Mouse (Mus musculus): ENCODE measurements around the gene Prkar1b. TPM values are rescaled to one million over a fixed set of nuclear protein-coding genes. Genes with fewer than 3 reads are reported as not detected.

Prkar1b gene
- polyA plus RNA-seq, 1 experiment from 2014 or later = 196 TPM

DNA sequence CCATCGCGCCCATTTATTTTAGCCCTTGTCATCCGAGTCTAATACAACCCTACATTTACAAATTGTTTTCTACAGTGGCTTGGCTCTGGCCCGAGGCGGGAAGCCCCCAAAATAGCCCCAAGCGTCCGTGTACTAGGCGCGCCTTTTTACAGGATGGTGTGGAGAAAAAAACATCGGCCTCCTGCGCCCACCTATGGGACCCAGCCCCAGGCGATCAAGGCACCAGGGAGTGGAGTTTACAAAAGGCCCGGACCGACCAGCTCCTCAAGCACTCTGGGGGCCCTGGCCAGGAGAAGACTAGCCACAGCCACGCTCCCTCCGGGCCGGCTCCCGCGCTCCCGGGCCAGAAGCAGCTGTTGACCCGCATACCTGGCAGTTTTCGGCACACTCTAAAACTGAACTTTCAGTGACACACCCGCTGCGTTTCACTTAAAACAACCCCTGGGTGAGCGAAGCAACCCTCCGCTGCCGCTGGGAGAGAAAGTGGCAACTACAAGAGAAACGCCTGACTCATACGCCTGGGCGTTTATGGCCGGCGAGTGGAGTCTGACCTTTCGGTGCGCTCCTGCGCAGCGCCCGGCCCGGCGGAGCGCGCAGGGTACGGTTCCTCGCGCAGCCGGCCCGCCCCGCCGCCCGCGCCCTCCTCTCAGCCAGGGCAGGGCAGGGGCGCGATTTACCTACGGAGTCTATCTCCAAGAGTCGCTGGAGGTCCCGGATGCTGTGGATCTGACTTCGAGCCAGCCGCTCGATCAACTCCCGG, 157.0 kb downstream of the Prkar1b start:
- 2% methylated on average over 59 of the region's 59 CpGs for WGBS
- peak overlapping the region; percentile 90 for H3K9ac ChIP-seq
- no peak overlapping the region for H3K27ac ChIP-seq (replicated peaks)
- peak overlapping the region; percentile 96 for H3K4me2 ChIP-seq
- H3K27me3 ChIP-seq = peaks cover 52% of the 10 kb centered on the region
- H3K36me3 ChIP-seq = peaks cover 5% of the 10 kb centered on the region
- peaks cover 77% of the 10 kb centered on the region for H3K4me1 ChIP-seq (replicated peaks)
- ATAC-seq (ENCODE audit: low read depth) = no peak
- no peaks in the 10 kb centered on the region for H3K9me3 ChIP-seq
- peak overlapping the region; percentile 77 for H3K4me3 ChIP-seq

DNA sequence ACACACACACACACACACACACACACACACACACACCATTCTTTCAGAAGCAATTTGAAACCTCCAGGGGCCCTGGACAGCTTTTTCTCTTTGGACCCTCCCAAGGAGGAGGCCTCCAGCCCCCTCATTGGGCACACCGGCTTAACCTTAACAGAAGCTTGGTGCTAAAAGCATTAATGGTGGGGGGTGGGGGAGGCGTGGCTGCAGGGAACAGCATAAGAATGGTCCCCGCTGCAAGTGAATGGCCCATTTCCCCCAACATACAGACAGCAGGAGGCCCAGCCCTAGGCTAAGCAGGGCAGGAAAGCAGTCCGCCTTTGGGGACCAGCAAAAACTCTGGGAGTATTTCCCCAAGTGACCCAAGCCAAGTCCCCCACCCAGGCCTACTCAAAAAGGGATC, 158.1 kb downstream of the Prkar1b start:
- H3K27ac ChIP-seq (replicated peaks) = no peak overlapping the region
- no peak for ATAC-seq (ENCODE audit: low read depth)
- H3K36me3 ChIP-seq = peaks cover 14% of the 10 kb centered on the region
- H3K4me3 ChIP-seq = no peak overlapping the region
- no peaks in the 10 kb centered on the region for H3K9me3 ChIP-seq
- no peak overlapping the region for H3K4me2 ChIP-seq
- H3K27me3 ChIP-seq = peaks cover 49% of the 10 kb centered on the region
- WGBS = 20% methylated on average over 4 of the region's 4 CpGs
- no peak overlapping the region for H3K9ac ChIP-seq
- H3K4me1 ChIP-seq (replicated peaks) = peaks cover 69% of the 10 kb centered on the region

DNA sequence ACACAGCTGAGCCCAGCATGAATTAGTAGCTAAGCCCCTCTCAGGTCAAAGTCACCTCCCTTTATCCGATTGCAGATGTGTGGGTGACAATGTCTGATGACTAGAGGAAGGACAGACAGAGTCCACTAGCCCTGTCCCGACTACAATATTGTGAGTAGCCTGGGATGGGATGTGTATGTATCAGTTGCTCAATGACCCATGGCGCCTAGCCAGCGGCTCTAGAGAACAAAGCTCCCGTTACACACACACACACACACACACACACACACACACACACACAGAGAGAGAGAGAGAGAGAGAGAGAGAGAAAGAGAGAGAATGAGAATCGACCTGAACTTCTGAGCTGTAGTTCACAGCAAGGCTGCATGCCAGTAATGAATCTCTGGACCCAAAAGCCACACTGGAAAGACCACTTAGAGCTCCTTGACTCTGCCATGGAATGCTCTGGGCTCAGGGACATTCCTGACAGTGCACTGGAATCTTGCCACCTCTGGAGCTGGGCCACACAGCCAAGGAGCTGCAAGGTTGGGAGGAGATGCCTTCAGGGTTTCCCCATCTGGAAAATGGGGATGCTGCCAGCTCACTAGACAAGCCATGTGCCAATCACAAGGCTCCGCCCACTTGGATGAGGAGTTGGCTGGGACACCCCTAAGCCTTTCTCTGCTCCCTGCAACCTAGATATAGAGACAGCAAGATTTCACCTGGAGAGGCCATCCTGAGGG, 159.0 kb downstream of the Prkar1b start:
- ATAC-seq (ENCODE audit: low read depth) = no peak
- H3K27ac ChIP-seq (replicated peaks) = no peak overlapping the region
- no peak overlapping the region for H3K4me3 ChIP-seq
- H3K9ac ChIP-seq = no peak overlapping the region
- peaks cover 40% of the 10 kb centered on the region for H3K27me3 ChIP-seq
- H3K36me3 ChIP-seq = peaks cover 22% of the 10 kb centered on the region
- no peak overlapping the region for H3K4me2 ChIP-seq
- H3K4me1 ChIP-seq (replicated peaks) = peaks cover 60% of the 10 kb centered on the region
- H3K9me3 ChIP-seq = no peaks in the 10 kb centered on the region
- WGBS = 63% methylated on average over 7 of the region's 7 CpGs

DNA sequence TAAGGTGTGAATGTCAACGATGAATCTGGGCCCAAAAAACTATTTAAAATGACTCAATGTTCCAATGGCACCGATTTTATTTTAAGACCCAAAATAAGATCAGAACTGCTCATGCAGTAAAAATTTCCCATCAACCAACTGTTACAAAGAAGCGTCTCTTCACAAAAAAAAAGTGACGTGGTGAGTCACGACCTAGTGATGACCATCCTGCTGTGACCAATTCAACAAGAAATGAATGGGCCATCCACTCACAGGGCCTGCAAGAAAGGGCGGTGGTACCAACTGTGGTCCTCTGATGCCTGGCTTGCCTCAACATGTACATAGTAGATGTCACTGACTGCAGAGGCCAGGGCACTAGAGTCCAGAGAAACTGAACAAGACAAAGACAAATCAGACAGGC, 160.2 kb downstream of the Prkar1b start:
- Histone ChIP-seq H3K27ac (replicated peaks) (no peak overlapping the region), H3K36me3 (peaks cover 31% of the 10 kb centered on the region), H3K9ac (no peak overlapping the region), H3K27me3 (peaks cover 40% of the 10 kb centered on the region), H3K4me2 (no peak overlapping the region), H3K4me1 (replicated peaks) (peaks cover 57% of the 10 kb centered on the region), H3K9me3 (no peaks in the 10 kb centered on the region), H3K4me3 (no peak overlapping the region)
- ATAC-seq (ENCODE audit: low read depth) = no peak
- 58% methylated on average over 6 of the region's 6 CpGs for WGBS

DNA sequence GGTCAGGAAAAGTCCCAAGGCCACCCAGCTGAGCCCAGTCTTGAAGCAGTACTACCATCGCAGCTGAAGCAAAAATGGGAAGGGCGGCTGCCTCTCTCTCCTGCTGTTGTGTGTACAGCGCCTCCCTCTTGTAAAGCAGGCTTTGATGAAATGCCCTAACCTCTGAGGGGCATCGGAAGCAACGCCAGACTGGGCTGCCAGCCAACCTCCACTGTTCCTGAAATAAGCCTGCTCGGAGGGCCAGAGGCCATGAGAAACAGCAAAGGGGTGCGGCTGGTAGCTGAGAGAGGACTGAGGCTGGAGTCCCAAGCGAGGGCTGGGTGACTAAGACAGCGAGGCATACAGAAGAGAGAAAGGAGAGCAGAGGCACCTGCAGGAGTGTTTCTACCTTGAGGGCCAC, 161.0 kb downstream of the Prkar1b start:
- H3K9me3 ChIP-seq = no peaks in the 10 kb centered on the region
- peaks cover 39% of the 10 kb centered on the region for H3K36me3 ChIP-seq
- WGBS = 35% methylated on average over 9 of the region's 9 CpGs
- peaks cover 34% of the 10 kb centered on the region for H3K27me3 ChIP-seq
- no peak for ATAC-seq (ENCODE audit: low read depth)
- H3K4me1 ChIP-seq (replicated peaks) = peaks cover 49% of the 10 kb centered on the region
- no peak overlapping the region for H3K4me3 ChIP-seq
- no peak overlapping the region for H3K27ac ChIP-seq (replicated peaks)
- peak overlapping the region; percentile 22; the same call in 1 of the 2 replicates for H3K9ac ChIP-seq
- no peak overlapping the region for H3K4me2 ChIP-seq

DNA sequence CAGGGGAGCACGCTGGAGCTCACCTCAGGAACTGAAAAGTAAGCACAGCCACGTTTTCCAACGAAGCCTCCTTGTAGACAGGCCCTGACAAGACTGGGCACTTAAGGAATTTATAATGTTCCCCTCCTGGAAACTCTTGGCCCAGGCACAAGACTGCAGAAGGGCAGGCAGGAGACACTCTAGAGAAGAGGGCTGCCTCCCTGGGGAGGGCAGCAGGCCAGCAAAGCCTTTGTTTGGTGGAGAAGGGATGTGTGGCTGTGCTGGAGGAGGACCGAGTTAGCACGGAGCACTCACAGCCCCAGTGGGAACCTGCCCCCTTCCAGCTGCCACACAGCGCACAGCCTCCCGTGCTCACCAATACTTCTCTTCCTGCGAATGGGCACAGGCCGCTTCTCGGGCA, 161.8 kb downstream of the Prkar1b start:
- Histone ChIP-seq H3K9ac (no peak overlapping the region), H3K4me2 (no peak overlapping the region), H3K27ac (replicated peaks) (no peak overlapping the region), H3K4me3 (no peak overlapping the region), H3K4me1 (replicated peaks) (peaks cover 41% of the 10 kb centered on the region), H3K27me3 (peaks cover 27% of the 10 kb centered on the region), H3K9me3 (no peaks in the 10 kb centered on the region), H3K36me3 (peaks cover 46% of the 10 kb centered on the region)
- ATAC-seq (ENCODE audit: low read depth) = peak; percentile 44; the same call in 1 of the 2 replicates
- 67% methylated on average over 10 of the region's 10 CpGs for WGBS

DNA sequence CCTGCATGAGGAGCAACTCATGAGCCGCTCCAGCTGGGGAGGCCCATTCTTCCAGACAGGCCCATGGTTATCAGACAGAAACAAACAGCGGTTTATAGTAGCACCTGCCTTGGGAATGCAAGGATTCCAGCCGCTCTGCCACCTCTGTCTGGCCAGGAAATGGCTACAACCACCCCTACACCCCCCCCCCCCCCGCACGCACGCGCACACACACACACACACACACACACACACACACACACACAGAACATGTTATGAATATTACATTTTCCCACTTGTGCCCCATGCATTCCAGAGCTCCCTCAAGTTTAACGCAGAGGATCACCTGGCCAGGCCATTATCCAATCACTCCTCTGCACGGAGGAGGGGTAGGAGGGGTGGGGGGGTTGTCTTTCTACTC, 167.9 kb downstream of the Prkar1b start:
- H3K9me3 ChIP-seq = no peaks in the 10 kb centered on the region
- WGBS = 86% methylated on average over 5 of the region's 9 CpGs
- H3K4me3 ChIP-seq = no peak overlapping the region
- no peak overlapping the region for H3K27ac ChIP-seq (replicated peaks)
- peaks cover 47% of the 10 kb centered on the region for H3K36me3 ChIP-seq
- no peak overlapping the region for H3K4me2 ChIP-seq
- no peaks in the 10 kb centered on the region for H3K27me3 ChIP-seq
- no peak for ATAC-seq (ENCODE audit: low read depth)
- H3K4me1 ChIP-seq (replicated peaks) = no peaks in the 10 kb centered on the region
- no peak overlapping the region for H3K9ac ChIP-seq

DNA sequence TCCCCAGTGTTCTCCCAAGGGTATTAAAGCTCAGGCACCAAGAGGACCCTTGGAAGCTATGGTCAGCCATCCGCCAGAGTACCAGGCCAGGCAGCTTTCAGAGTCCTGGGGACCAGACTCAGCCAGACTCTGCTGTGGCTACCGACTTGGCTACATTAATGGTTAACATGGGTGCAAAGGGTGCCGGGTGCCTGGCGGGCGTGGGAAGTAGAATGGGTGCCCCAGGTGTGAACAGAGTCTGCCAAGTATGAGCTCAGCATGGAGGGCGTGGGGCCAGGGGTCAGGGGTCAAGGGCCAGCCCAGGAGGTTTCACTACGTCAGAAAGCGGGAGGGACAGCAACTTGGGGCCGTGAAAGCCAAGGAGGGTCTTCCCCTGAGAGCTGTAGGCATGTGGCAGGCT, 169.2 kb downstream of the Prkar1b start:
- Histone ChIP-seq H3K9ac (no peak overlapping the region), H3K9me3 (no peaks in the 10 kb centered on the region), H3K4me2 (no peak overlapping the region), H3K4me3 (no peak overlapping the region), H3K4me1 (replicated peaks) (no peaks in the 10 kb centered on the region), H3K27ac (replicated peaks) (no peak overlapping the region), H3K36me3 (peaks cover 37% of the 10 kb centered on the region), H3K27me3 (no peaks in the 10 kb centered on the region)
- no peak for ATAC-seq (ENCODE audit: low read depth)
- WGBS = 90% methylated on average over 9 of the region's 9 CpGs

DNA sequence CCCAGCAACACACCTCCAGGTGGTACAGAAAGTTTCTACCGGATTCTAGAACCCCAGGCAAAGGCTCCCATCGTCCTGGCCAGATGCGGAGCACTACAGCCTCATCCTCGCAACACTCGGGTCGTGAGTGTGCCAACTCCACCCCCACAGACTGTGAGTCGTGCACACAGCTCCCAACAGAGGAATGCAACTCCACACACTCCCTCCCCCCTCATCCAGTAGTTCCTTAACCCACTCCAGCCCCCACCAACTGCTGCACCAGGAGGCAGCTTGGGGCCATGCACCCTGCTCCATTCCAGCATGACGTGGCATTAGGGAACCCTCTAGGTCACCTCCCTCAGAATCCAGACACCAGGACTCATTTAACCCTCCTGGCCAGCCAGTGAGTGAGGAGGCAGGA, 170.0 kb downstream of the Prkar1b start:
- no peak overlapping the region for H3K4me3 ChIP-seq
- no peaks in the 10 kb centered on the region for H3K4me1 ChIP-seq (replicated peaks)
- no peaks in the 10 kb centered on the region for H3K27me3 ChIP-seq
- H3K36me3 ChIP-seq = peaks cover 29% of the 10 kb centered on the region
- H3K4me2 ChIP-seq = no peak overlapping the region
- ATAC-seq (ENCODE audit: low read depth) = no peak
- no peak overlapping the region for H3K27ac ChIP-seq (replicated peaks)
- no peak overlapping the region for H3K9ac ChIP-seq
- WGBS = 86% methylated on average over 8 of the region's 8 CpGs
- no peaks in the 10 kb centered on the region for H3K9me3 ChIP-seq

DNA sequence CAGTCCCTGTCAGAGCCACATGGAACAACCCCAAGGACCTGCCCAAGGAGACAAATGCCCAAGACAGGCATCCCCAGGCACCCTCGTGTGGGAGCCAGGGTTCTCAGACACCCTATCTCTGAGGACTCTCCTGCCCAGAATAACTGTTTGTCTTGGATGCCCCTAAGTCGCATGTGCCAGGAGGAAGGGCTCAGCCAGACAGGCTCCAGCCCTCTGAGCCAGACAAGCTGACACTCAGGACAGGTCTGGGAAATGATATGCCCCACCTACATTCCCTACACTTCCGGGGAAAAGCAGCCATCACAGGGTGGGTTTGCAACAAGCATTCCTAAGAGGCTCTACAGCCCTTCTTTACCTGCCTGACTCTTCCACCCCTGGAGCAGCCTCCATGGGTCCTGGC, 172.0 kb downstream of the Prkar1b start:
- Histone ChIP-seq H3K4me3 (no peak overlapping the region), H3K9ac (no peak overlapping the region), H3K27me3 (no peaks in the 10 kb centered on the region), H3K4me1 (replicated peaks) (no peaks in the 10 kb centered on the region), H3K36me3 (peaks cover 14% of the 10 kb centered on the region), H3K27ac (replicated peaks) (no peak overlapping the region), H3K4me2 (no peak overlapping the region), H3K9me3 (no peaks in the 10 kb centered on the region)
- no peak for ATAC-seq (ENCODE audit: low read depth)
- WGBS = 56% methylated on average over 3 of the region's 3 CpGs

DNA sequence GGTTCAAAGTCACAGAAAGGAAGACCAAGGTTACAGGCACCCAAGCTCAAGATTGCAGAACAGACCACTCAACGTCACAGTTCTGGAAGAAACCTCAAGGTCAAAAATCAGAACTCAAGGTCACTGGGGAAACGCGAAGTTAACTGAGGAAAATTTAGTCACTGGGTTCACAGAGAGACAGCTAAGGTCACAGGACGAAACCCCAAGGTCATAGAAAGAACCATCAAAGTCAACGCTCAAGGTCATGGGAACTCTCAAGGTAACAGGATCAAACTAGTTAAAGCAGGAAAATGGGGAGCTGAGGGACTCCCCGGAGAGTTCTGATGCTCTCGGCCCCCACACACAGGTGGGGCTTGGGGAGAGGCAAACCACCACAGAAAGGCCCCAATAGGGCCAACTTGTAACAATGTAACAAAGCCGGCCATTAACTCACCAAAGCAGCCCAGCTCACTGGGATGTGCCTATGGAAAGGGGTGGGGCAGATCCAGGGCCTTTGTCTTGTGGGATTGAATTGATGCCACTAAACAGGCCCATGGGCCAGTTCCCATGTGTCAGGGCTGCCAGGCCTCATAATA, 174.8 kb downstream of the Prkar1b start:
- WGBS = 85% methylated on average over 8 of the region's 8 CpGs
- Histone ChIP-seq H3K27ac (replicated peaks) (no peak overlapping the region), H3K36me3 (peaks cover 14% of the 10 kb centered on the region), H3K4me1 (replicated peaks) (no peaks in the 10 kb centered on the region; the same call in 1 of the 2 replicates), H3K9ac (no peak overlapping the region), H3K27me3 (no peaks in the 10 kb centered on the region), H3K9me3 (no peaks in the 10 kb centered on the region), H3K4me3 (no peak overlapping the region), H3K4me2 (no peak overlapping the region)
- no peak for ATAC-seq (ENCODE audit: low read depth)

DNA sequence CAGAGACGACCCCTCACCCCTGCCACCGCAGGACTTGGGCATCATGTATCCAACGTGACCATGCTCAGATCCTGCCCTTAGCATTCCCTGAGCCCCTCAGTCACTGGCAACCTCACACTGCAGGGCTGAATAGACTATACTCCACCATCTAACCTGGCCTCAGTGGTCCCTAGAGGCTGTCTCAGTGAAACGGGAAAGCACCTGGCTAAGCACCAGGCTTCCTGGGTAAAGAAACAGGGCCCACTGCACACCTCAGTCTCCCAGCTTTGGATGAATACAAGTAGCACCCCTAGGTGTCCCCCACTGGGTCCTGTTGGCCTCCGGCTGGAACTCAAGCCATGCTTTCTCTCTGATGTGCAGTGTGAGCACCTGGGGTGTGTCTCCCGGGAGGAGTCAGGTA, 176.3 kb downstream of the Prkar1b start:
- H3K4me2 ChIP-seq = no peak overlapping the region
- peaks cover 5% of the 10 kb centered on the region for H3K36me3 ChIP-seq
- WGBS = 85% methylated on average over 6 of the region's 6 CpGs
- no peak overlapping the region for H3K4me3 ChIP-seq
- H3K9me3 ChIP-seq = no peaks in the 10 kb centered on the region
- H3K9ac ChIP-seq = no peak overlapping the region
- H3K27ac ChIP-seq (replicated peaks) = no peak overlapping the region
- H3K27me3 ChIP-seq = no peaks in the 10 kb centered on the region
- no peak for ATAC-seq (ENCODE audit: low read depth)
- no peaks in the 10 kb centered on the region; the same call in 1 of the 2 replicates for H3K4me1 ChIP-seq (replicated peaks)

Data from neural tube, embryonic 13.5 days (tissue).